Mouse (Mus musculus) naive thymus-derived CD4-positive, alpha-beta T cell, adult 2 months (primary cell): ENCODE results near the gene Gm20696.
A peak's percentile ranks its signal among the peaks of the same experiment; 100 is the strongest.

ENCODE experiments used
- DNase-seq: peaks from one replicate; pipeline ENCODE4 v3.0.0-alpha.2; 2011; ENCODE audit warnings: low read depth

Gm20696 gene

DNA sequence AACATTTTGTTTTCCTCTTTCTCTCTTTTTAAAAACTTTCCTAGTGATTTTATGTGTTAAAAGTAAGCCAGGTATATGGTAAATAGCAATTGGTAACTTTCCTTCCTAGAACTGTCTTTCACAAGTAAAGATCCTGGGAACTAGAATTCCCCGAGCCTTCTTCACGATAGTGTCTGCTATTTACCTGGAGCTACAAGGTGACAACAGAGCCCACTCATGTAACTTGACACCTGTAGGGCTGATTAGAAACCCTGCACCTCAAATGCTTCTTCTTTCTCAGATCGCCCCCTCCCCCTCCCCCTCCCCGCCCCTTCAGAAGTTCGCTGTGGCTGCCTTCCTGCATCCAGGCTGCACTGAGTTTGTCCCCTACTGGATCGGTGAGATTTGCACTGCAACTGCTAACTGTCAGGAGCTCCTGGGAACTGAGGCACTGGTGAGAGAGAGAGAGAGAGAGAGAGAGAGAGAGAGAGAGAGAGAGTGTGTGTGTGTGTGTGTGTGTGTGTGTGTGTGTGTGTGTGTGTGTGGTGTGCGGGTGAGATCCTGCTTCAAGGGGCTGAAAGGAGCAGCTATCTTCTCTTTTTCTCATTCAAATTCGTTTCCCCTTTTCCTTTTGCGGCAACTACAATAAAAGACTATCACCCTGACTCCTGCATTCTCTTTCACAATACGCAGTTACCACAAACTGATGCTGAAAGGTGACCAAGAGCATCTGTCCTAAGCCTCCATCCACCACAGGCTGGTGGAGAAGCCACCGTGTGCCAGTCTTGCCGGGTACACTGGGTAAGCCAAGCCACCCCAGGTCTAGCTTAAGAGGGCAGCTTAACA is 403.3 kb downstream of the Gm20696 start:
- peak; percentile 69 for DNase-seq

- no peak for DNase-seq
Observed at GRCm38 (mm10) chr6:99261737-99262130, 404.9 kb downstream of the Gm20696 start.

- DNase-seq = peak; percentile 88
Observed at GRCm38 (mm10) chr6:99260941-99261736, 405.5 kb downstream of the Gm20696 start.

GRCm38 (mm10) chr6:99258346-99258745 is 408.3 kb downstream of the Gm20696 start:
- DNase-seq = peak; percentile 70

DNA sequence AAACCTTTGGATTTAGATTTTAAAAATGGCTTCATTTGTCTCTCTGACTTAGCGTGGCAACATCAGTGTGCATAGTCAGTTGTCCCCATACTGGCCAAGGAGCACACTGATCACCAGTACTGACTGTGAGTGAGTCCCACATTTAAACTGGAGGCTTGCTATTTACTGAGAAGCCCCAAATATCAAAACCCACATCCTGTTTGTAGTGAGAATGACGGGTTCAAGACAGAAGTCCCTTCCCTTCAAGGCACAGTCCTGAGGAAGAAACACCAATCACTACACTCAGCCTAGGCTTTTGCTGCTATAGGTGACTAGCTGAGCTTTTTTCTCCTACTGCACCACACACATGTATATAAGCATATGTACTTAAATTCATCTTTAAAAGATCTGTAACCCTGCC is 408.9 kb downstream of the Gm20696 start:
- peak; percentile 65 for DNase-seq

GRCm38 (mm10) chr6:99253331-99253730 is 413.3 kb downstream of the Gm20696 start:
- DNase-seq = no peak

DNA sequence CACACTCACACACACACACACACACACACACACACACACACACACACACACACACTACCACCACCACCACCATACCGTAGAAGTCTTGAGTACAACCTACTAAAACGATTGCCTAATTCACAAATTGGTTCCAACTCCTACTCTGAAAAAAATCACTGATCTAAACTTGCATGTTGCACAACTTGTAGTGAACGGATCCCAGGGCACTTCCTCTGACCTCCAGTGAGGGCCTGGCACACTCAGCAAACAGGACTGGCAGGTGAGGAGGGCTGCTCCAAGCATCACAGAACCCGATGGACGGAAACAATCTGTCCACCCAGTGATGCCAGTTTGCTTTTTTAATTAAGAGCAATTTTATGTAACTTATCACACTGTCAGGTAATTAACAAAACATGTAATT is 413.8 kb downstream of the Gm20696 start:
- DNase-seq = no peak

DNA sequence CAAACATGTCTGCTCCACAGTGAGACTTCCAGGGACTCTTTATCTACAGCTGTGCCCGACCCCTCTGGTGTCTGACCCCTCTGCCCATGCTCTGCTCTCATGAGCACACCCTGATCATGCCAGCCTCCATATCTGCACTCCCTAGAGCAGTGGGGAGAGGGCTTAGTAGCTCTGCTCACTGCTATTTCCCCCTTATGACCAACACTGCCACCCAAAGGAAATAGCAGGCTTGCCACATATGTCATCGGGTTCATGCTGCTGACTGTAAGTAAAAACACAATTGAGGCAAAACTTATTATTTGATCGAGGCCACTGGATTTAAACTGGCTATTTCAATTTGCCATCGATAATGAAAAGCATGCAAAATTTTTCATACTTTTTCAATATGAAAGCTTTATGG is 414.7 kb downstream of the Gm20696 start:
- peak; percentile 66 for DNase-seq

DNA sequence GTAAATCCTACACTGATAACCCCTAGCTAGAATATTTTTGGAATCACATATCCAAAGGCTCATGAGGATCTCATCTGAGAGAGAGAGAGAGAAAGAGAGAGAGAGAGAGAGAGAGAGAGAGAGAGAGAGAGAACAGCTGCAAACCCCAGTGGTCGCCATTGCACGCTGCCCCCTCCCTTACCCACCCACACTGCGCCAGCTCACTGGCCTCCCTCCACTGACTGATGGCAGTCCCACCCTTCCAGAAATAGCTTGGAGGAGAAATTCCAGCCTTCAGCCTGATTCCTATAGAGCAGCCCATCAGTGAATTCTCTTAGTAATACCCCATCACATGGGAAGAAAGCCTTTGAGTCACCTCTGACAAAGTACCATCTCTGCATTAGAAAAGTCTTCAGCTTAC is 415.4 kb downstream of the Gm20696 start:
- no peak for DNase-seq

GRCm38 (mm10) chr6:99249496-99250030 is 417.0 kb downstream of the Gm20696 start:
- peak; percentile 44 for DNase-seq

GRCm38 (mm10) chr6:99248396-99248795 is 418.2 kb downstream of the Gm20696 start:
- DNase-seq = no peak

DNA sequence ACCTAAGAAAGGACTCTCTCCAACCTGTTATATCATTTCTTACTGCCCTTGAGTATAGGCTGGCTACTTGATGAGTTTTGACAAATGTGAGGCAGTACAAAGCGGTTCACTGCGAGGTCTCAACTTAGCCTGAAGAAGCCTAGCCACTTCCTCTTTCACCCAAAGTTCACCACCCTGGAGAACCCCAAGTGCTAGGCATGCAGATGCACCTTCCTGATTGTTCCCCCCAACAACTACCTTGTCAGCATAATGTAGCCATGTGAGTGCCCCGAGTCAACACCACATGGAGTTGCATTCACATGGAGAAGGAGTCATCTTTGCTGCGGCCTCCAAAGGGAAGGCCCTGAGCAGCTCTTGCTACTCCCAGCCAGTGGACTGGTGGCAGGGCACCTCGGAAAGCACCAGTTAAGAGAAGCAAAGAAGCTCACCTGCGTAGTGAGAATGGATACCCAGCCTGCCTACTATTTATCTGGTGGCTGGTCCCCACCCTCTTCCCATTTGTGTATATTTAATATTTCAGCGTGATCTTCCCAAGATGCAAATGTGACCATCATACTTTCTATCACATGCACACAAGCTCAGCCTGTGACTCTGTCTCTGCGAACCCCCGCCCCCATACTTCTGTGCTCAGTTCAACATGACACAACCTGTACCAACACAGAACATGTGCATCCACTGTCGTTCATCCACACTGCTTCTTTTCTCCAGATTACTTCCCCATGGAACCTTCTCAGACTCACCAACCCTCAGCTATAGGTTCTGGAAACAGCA is 424.8 kb downstream of the Gm20696 start:
- peak; percentile 62 for DNase-seq

DNA sequence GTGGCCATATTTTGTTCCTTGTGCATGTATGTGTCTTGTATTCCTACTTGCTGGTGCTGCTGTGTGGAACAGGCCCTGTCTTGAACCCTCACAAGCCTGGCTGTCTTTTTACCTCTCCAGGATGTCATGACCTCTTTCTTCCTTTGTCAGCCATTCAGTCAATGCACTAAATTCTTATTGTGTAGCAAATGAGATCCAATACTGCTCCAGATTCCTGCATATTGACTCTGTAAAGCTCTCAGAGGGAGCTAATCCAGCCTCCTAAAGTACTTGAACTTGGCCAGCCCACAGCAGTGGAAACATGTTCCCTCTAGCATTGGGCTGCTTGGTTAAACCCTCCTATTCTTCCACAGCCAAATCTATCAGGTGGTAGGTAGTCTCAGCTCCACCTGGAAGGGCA is 425.8 kb downstream of the Gm20696 start:
- DNase-seq = no peak

DNA sequence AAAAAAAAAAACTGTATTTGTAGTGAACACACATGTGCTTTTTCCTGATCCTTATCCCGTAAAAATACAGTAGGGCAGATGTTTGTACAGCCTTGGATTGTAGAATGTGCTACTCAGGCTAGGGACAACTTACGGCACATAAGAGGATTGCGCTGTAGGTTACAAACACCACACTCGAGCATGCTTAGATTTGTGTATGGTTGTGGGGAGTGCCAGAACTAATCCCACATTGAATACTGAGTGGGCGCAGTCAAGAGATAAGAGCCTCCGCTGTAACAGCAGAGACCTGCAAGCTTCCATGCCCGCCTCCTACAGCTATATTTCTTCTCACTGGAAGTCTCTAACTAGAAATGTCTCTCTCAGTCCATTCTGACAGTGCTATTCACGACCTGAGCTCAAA is 431.0 kb downstream of the Gm20696 start:
- no peak for DNase-seq

DNA sequence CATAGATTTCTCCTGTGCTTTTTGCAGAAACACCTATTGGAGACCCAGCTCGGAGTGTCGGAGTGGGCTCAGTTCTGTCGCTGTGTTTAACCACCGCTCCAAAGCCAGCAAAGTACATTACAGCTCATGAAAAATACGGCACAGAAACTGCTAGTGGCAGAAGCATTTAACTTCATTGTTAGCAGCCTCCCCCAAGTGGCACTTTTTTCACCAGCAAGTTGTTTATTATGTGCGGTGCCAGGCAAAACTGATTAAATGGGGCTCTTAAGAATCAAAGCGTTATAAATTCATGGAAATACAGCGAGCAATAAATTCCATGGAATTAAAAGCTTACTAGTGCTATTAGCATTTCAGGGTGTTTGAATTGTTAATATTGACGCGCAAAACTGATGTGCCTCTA is 433.2 kb downstream of the Gm20696 start:
- DNase-seq = no peak

GRCm38 (mm10) chr6:99228336-99228870 is 438.2 kb downstream of the Gm20696 start:
- no peak for DNase-seq

DNA sequence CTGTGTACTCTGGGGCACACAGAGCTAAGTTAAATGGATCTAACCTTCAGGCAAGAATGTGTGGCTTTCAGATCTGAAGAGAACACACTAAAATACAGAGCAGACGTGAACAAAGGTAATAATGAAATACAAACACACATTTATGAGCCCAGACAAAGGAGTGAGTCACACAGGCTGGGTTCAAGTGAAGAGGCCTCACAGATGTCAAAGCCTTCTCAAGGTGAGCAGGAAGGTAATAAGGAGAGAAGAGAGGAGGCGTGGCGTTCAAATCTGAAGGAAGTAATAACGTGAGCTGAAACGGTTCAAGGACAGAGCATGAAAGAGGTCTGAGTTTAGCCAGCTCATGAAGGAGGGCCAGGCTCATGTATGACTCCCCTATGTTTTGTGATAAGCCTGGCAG is 445.4 kb downstream of the Gm20696 start:
- DNase-seq = no peak

GRCm38 (mm10) chr6:99220472-99220871 is 446.1 kb downstream of the Gm20696 start:
- peak; percentile 66 for DNase-seq

- no peak for DNase-seq
Observed at GRCm38 (mm10) chr6:99217846-99218245, 448.8 kb downstream of the Gm20696 start.

DNA sequence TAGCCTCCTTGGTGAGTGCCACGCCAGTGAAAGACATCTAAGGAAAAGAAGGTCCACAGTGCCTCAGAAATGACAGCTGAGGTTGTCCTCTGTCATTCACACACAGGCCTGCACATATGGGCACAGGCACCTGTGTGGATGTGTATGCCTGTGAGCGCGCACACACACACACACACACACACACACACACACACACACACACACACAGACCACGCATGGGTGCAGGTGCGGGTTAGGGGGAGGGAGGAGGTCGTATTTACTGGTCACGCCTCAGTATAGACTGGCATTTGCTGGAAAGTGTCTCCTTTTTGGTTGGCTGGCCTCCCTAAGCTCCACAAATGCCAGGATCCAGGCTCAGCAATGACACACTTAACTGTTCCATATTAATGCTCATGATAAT is 449.4 kb downstream of the Gm20696 start:
- no peak for DNase-seq

- no peak for DNase-seq
Observed at GRCm38 (mm10) chr6:99212461-99212860, 454.1 kb downstream of the Gm20696 start.
